Mouse (Mus musculus) CH12.LX (cell line): Measurements from ENCODE around the gene Mtfp1. TPM values are rescaled to one million over a fixed set of nuclear protein-coding genes. Genes with fewer than 3 reads are reported as not detected.

Experiments
- DNase-seq: peaks from one replicate; pipeline ENCODE4 v3.0.0-alpha.2; 2013; ENCODE audit errors: extremely low read depth
- H3K27ac ChIP-seq: 2 replicates; pipeline ENCODE4 v1.5.1; 2012; ENCODE audit warnings: low read depth, mild to moderate bottlenecking, control low read depth, moderate library complexity; ENCODE audit not compliant: insufficient read depth
- H3K27me3 ChIP-seq: replicated peaks from 2 replicates; pipeline ENCODE3; 2012; ENCODE audit warnings: inconsistent platforms
- H3K36me3 ChIP-seq, 2 experiments: replicated peaks in 1 of 2; 2 replicates each; pipeline versions ENCODE3 to v1.6.1; 2012; ENCODE audit warnings: inconsistent platforms in 1 of 2, low read length in 1 of 2, mild to moderate bottlenecking in 1 of 2, mixed read lengths in 1 of 2, moderate library complexity in 1 of 2; ENCODE audit not compliant: control insufficient read depth in 1 of 2, insufficient read depth in 1 of 2
- H3K4me1 ChIP-seq, 2 experiments: 2 replicates each; pipeline ENCODE4 v1.6.1; 2012; ENCODE audit warnings: inconsistent platforms in 1 of 2, moderate library complexity in 1 of 2; ENCODE audit not compliant: insufficient read depth in 2 of 2, control insufficient read depth in 1 of 2
- H3K4me2 ChIP-seq: 2 replicates; pipeline ENCODE4 v1.6.1; 2012; ENCODE audit warnings: low read depth, mild to moderate bottlenecking, control low read depth; ENCODE audit not compliant: poor library complexity, insufficient read depth, severe bottlenecking
- H3K4me3 ChIP-seq, 3 experiments: fragments of 150-350 bp in 1 of 3; sonication (generic) in 1 of 3; replicated peaks in 1 of 3; 2 replicates each; pipeline versions ENCODE3 to v1.5.1; 2011 to 2012; ENCODE audit warnings: low read depth in 2 of 3, low read length in 2 of 3, mild to moderate bottlenecking in 2 of 3, moderate library complexity in 2 of 3, control low read depth in 1 of 3, improper control_type of control experiment in 1 of 3, inconsistent platforms in 1 of 3, mixed read lengths in 1 of 3; ENCODE audit not compliant: poor library complexity in 1 of 3
- H3K79me2 ChIP-seq: replicated peaks from 2 replicates; pipeline ENCODE4 v1.6.1; 2012; ENCODE audit warnings: mild to moderate bottlenecking, moderate library complexity; ENCODE audit not compliant: control insufficient read depth, poor library complexity, insufficient read depth, severe bottlenecking; ENCODE audit errors: extremely low read depth
- H3K9ac ChIP-seq: 2 replicates; pipeline ENCODE4 v1.6.1; 2012; ENCODE audit warnings: low read depth, mild to moderate bottlenecking, control low read depth, moderate library complexity; ENCODE audit not compliant: insufficient read depth
- H3K9me3 ChIP-seq: replicated peaks from 2 replicates; pipeline ENCODE3; 2012; ENCODE audit warnings: low read length, inconsistent platforms, mixed read lengths
- BHLHE40 ChIP-seq: IDR thresholded peaks from 2 replicates; pipeline ENCODE4 v1.6.1; 2011; ENCODE audit warnings: mild to moderate bottlenecking, low read depth, low read length, improper control_type of control experiment
- CHD1 ChIP-seq: IDR thresholded peaks from 2 replicates; pipeline ENCODE4 v1.6.1; 2012; ENCODE audit warnings: low read depth, low read length, improper control_type of control experiment, inconsistent platforms
- CTCF ChIP-seq, 2 experiments: IDR thresholded peaks in 1 of 2; conservative IDR thresholded peaks in 1 of 2; 2 replicates each; pipeline ENCODE4 v1.5.1; 2011 to 2012; ENCODE audit warnings: low read depth in 2 of 2, low read length in 2 of 2, improper control_type of control experiment in 1 of 2, inconsistent platforms in 1 of 2, mild to moderate bottlenecking in 1 of 2, moderate library complexity in 1 of 2
- E2F4 ChIP-seq: IDR thresholded peaks from 2 replicates; pipeline ENCODE4 v1.6.1; 2011; ENCODE audit warnings: low read depth, low read length, improper control_type of control experiment; ENCODE audit not compliant: insufficient replicate concordance
- EP300 ChIP-seq: IDR thresholded peaks from 2 replicates; pipeline ENCODE4 v1.6.1; 2011; ENCODE audit warnings: low read length, improper control_type of control experiment
- GABPA ChIP-seq: IDR thresholded peaks from 2 replicates; pipeline ENCODE4 v1.6.1; 2012; ENCODE audit warnings: low read depth, low read length, improper control_type of control experiment, inconsistent platforms; ENCODE audit not compliant: insufficient replicate concordance
- IRF4 ChIP-seq: IDR thresholded peaks from 2 replicates; pipeline ENCODE4 v1.6.1; 2014; ENCODE audit warnings: low read depth, mild to moderate bottlenecking, inconsistent platforms, low read length, improper control_type of control experiment
- JUN ChIP-seq: IDR thresholded peaks from 2 replicates; pipeline ENCODE4 v1.6.1; 2011; ENCODE audit warnings: low read depth, mild to moderate bottlenecking, low read length, improper control_type of control experiment, moderate library complexity; ENCODE audit not compliant: insufficient read depth
- JUND ChIP-seq: conservative IDR thresholded peaks from 2 replicates; pipeline ENCODE4 v1.6.1; 2011; ENCODE audit warnings: low read depth, low read length, improper control_type of control experiment
- MAFK ChIP-seq: IDR thresholded peaks from 2 replicates; pipeline ENCODE4 v1.6.1; 2011; ENCODE audit warnings: low read length, improper control_type of control experiment; ENCODE audit not compliant: insufficient replicate concordance
- MAX ChIP-seq: IDR thresholded peaks from 2 replicates; pipeline ENCODE4 v1.6.1; 2011; ENCODE audit warnings: low read length, improper control_type of control experiment
- MAZ ChIP-seq: IDR thresholded peaks from 2 replicates; pipeline ENCODE4 v1.6.1; 2012; ENCODE audit warnings: low read depth, mild to moderate bottlenecking, inconsistent platforms, low read length, improper control_type of control experiment, moderate library complexity
- MEF2A ChIP-seq: IDR thresholded peaks from 2 replicates; pipeline ENCODE4 v1.6.1; 2014; ENCODE audit warnings: low read depth, mild to moderate bottlenecking, inconsistent platforms, low read length, improper control_type of control experiment, borderline replicate concordance
- NRF1 ChIP-seq: IDR thresholded peaks from 2 replicates; pipeline ENCODE4 v1.6.1; 2014; ENCODE audit warnings: low read depth, mild to moderate bottlenecking, inconsistent platforms, low read length, improper control_type of control experiment, moderate library complexity
- PAX5 ChIP-seq: IDR thresholded peaks from 2 replicates; pipeline ENCODE4 v1.6.1; 2012; ENCODE audit warnings: low read length, inconsistent platforms, mixed read lengths
- POLR2AphosphoS2 ChIP-seq: IDR thresholded peaks from 2 replicates; pipeline ENCODE4 v1.6.1; 2011; ENCODE audit warnings: low read depth, low read length, improper control_type of control experiment
- RCOR1 ChIP-seq: conservative IDR thresholded peaks from 2 replicates; pipeline ENCODE4 v1.6.1; 2012; ENCODE audit warnings: low read depth, mild to moderate bottlenecking, inconsistent platforms, low read length, improper control_type of control experiment
- UBTF ChIP-seq: IDR thresholded peaks from 2 replicates; pipeline ENCODE4 v1.6.1; 2012; ENCODE audit warnings: low read depth, mild to moderate bottlenecking, inconsistent platforms, low read length, improper control_type of control experiment, moderate library complexity
- USF1 ChIP-seq: IDR thresholded peaks from 2 replicates; pipeline ENCODE4 v1.6.1; 2014; ENCODE audit warnings: low read depth, mild to moderate bottlenecking, inconsistent platforms, low read length, improper control_type of control experiment
- USF2 ChIP-seq: conservative IDR thresholded peaks from 2 replicates; pipeline ENCODE4 v1.6.1; 2011; ENCODE audit warnings: low read depth, low read length, improper control_type of control experiment
- ZC3H11A ChIP-seq: IDR thresholded peaks from 2 replicates; pipeline ENCODE4 v1.6.1; 2012; ENCODE audit warnings: low read depth, mild to moderate bottlenecking, inconsistent platforms, low read length, improper control_type of control experiment
- ZKSCAN1 ChIP-seq: IDR thresholded peaks from 2 replicates; pipeline ENCODE4 v1.6.1; 2012; ENCODE audit warnings: low read depth, inconsistent platforms, low read length, improper control_type of control experiment, borderline replicate concordance
- ZNF384 ChIP-seq: IDR thresholded peaks from 2 replicates; pipeline ENCODE4 v1.6.1; 2012; ENCODE audit warnings: low read depth, low read length, improper control_type of control experiment, inconsistent platforms
- dilution Hi-C: fragments of 300-500 bp; cut with MboI; formaldehyde crosslinking; loops from 2 replicates; pipeline ENCODE4 v1.14.3; 2020; ENCODE audit warnings: low sequenced_read_pairs; ENCODE audit not compliant: extremely low pct_unique_long_range_greater_than_20kb, extremely low pct_ligation_motif_present
- in situ Hi-C: fragments of 300-500 bp; cut with MboI; formaldehyde crosslinking; loops from 3 replicates; pipeline ENCODE4 v1.14.3; 2019; ENCODE audit warnings: low sequenced_read_pairs, low pct_ligation_motif_present, low pct_unique_long_range_greater_than_20kb, mixed read lengths
- polyA plus RNA-seq: library from polyadenylated mRNA; unstranded; fragments of >175 nt; gene quantifications from 2 replicates; pipeline ENCODE4 v1.2.1, GENCODE M21; 2012; ENCODE audit warnings: low read depth; ENCODE audit not compliant: insufficient read length
- total RNA-seq, 2 experiments: library from RNA; depleted of rRNA; stranded (reverse); fragments of 300-350 nt in 1 of 2; fragments of >200 nt in 1 of 2; gene quantifications; 2 replicates each; pipeline ENCODE4 v1.2.3; 2012 to 2014

Gene Mtfp1
- total and polyA plus RNA-seq, 3 experiments: 22.1 to 30.0 (median 27.7) TPM

GRCm38 (mm10) chr11:4142352-4142751 is 47.1 kb upstream of the Mtfp1 start:
- peaks cover 41 to 77% of the 10 kb centered on the region in 2 experiments for H3K36me3 ChIP-seq
- no peak overlapping the region for H3K27ac ChIP-seq
- in situ Hi-C loops: no loop called here
- no peaks in the 10 kb centered on the region for H3K9me3 ChIP-seq
- peaks cover 21 to 39% of the 10 kb centered on the region in 2 experiments for H3K4me1 ChIP-seq
- DNase-seq: no peak
- no peak overlapping the region for H3K4me2 ChIP-seq
- dilution Hi-C loops: no loop called here
- no peak overlapping the region for H3K4me3 ChIP-seq
- no peaks in the 10 kb centered on the region for H3K27me3 ChIP-seq
- TF ChIP-seq BHLHE40: no peak
- peak; percentile 90 for TF ChIP-seq MAFK
- H3K79me2 ChIP-seq: peaks cover 5% of the 10 kb centered on the region; the same call in 1 of the 2 replicates
- H3K9ac ChIP-seq: no peak overlapping the region

GRCm38 (mm10) chr11:4141505-4141904 is 46.3 kb upstream of the Mtfp1 start:
- H3K4me3 ChIP-seq: no peak overlapping the region
- TF ChIP-seq CHD1: no peak
- no peak for TF ChIP-seq CTCF (conservative IDR thresholded peaks at IDR 0.05 in 1 of 2, IDR thresholded peaks at IDR 0.05 in 1 of 2; ENCODE audit: low read depth in 2 of 2, low read length in 2 of 2)
- no peak for TF ChIP-seq NRF1
- TF ChIP-seq PAX5: no peak
- TF ChIP-seq UBTF: no peak
- no peak for TF ChIP-seq ZNF384
- TF ChIP-seq IRF4: no peak
- no peak for TF ChIP-seq GABPA
- TF ChIP-seq ZKSCAN1: no peak
- no peak for DNase-seq
- peaks cover 11% of the 10 kb centered on the region for H3K79me2 ChIP-seq
- H3K36me3 ChIP-seq: peaks cover 44 to 79% of the 10 kb centered on the region in 2 experiments
- no peaks in the 10 kb centered on the region for H3K27me3 ChIP-seq
- H3K9ac ChIP-seq: no peak overlapping the region
- in situ Hi-C loops: no loop called here
- peaks cover 29 to 47% of the 10 kb centered on the region in 2 experiments for H3K4me1 ChIP-seq
- H3K9me3 ChIP-seq: no peaks in the 10 kb centered on the region
- no peak overlapping the region for H3K27ac ChIP-seq
- no peak overlapping the region for H3K4me2 ChIP-seq
- dilution Hi-C loops: no loop called here

- Histone ChIP-seq H3K36me3 (peaks cover 43 to 66% of the 10 kb centered on the region in 2 experiments), H3K9me3 (no peaks in the 10 kb centered on the region), H3K4me3 (peak overlapping the region in 1 of 3 experiments; percentile 16), H3K27ac (peak overlapping the region; percentile 93), H3K79me2 (peaks cover 20% of the 10 kb centered on the region), H3K4me2 (peak overlapping the region; percentile 58), H3K9ac (peak overlapping the region; percentile 52), H3K4me1 (peaks cover 32 to 65% of the 10 kb centered on the region in 2 experiments), H3K27me3 (no peaks in the 10 kb centered on the region)
- dilution Hi-C loops: no loop called here
- DNase-seq: peak; percentile 65
- in situ Hi-C loops: loop anchor here (5.0 kb wide), 1 partner anchor 68 kb away; no protein-coding TSS in a partner anchor
- TF ChIP-seq EP300: peak; percentile 49; the same call in 1 of the 2 replicates
- no peak for TF ChIP-seq POLR2AphosphoS2
- TF ChIP-seq PAX5: no peak
- 0 out of 2 replicates have a peak, but pooled peaks have one; percentile 29 for TF ChIP-seq MAFK
- no peak for TF ChIP-seq ZC3H11A
- TF ChIP-seq CHD1: 0 out of 2 replicates have a peak, but pooled peaks have one; percentile 31
- 0 out of 2 replicates have a peak, but pooled peaks have one; percentile 32 for TF ChIP-seq RCOR1
- TF ChIP-seq MAZ: 0 out of 2 replicates have a peak, but pooled peaks have one; percentile 37
- TF ChIP-seq GABPA: no peak
- TF ChIP-seq NRF1: no peak
- TF ChIP-seq ZKSCAN1: no peak
- 0 out of 2 replicates have a peak, but pooled peaks have one; percentile 12 for TF ChIP-seq MAX
- no peak for TF ChIP-seq USF2
- TF ChIP-seq IRF4: peak; percentile 77
- TF ChIP-seq E2F4: no peak
- TF ChIP-seq CTCF (conservative IDR thresholded peaks at IDR 0.05 in 1 of 2, IDR thresholded peaks at IDR 0.05 in 1 of 2; ENCODE audit: low read depth in 2 of 2, low read length in 2 of 2): no peak
- no peak for TF ChIP-seq JUND
- no peak for TF ChIP-seq JUN
- no peak for TF ChIP-seq USF1
- peak; percentile 79; the same call in 1 of the 2 replicates for TF ChIP-seq MEF2A
Observed at GRCm38 (mm10) chr11:4138964-4139363, 43.7 kb upstream of the Mtfp1 start.
